Mouse (Mus musculus) left cerebral cortex, adult 2 months (tissue): ENCODE data around the gene Fbxo44. TPM values are rescaled to one million over a fixed set of nuclear protein-coding genes. Genes with fewer than 3 reads are reported as not detected.
A peak's percentile ranks its signal among the peaks of the same experiment; 100 is the strongest.

ENCODE experiments used
- DNase-seq, 2 experiments: peaks; one replicate each; pipeline ENCODE4 v3.0.0; 2021 to 2022; ENCODE audit warnings: low spot score in 2 of 2, mixed read lengths in 1 of 2; ENCODE audit errors: extremely low spot score in 1 of 2
- H3K27ac ChIP-seq: fragments of 200-600 bp; 2 replicates; pipeline ENCODE4 v1.8.1; 2022
- H3K4me3 ChIP-seq: fragments of 200-600 bp; 2 replicates; pipeline ENCODE4 v1.8.1; 2022
- CTCF ChIP-seq: fragments of 200-600 bp; IDR thresholded peaks from 2 replicates; pipeline ENCODE4 v1.8.1; 2022; ENCODE audit warnings: antibody characterized with exemption, mild to moderate bottlenecking, moderate library complexity
- intact Hi-C: fragments of 180-260 bp; cut with DNase I; formaldehyde crosslinking; loops from one replicate; pipeline ENCODE4 v1.15.1; 2025
- total RNA-seq, 2 experiments: library from RNA; stranded (reverse); gene quantifications; 2 replicates each; pipeline ENCODE4 v1.2.3; 2021

Gene Fbxo44
- total RNA-seq, 2 experiments from 2014 or later, result 140 to 156 TPM

- no peak overlapping the region for H3K27ac ChIP-seq
- no peak for TF ChIP-seq CTCF
- no peak for DNase-seq
- intact Hi-C loops, result no loop called here
- no peak overlapping the region for H3K4me3 ChIP-seq
These were observed 16.6 kb downstream of the Fbxo44 start for GRCm38 (mm10) chr4:148143721-148144120.

- intact Hi-C loops, result loop anchor here (1.0 kb wide), 1 partner anchor 11 kb away; no protein-coding TSS in a partner anchor
- Histone ChIP-seq H3K27ac (peak overlapping the region; percentile 91), H3K4me3 (peak overlapping the region; percentile 91)
- TF ChIP-seq CTCF, result peak; percentile 72
- peak; percentile 88 to 91 for DNase-seq
These were observed 19.9 kb downstream of the Fbxo44 start for GRCm38 (mm10) chr4:148140098-148141011.

- peak overlapping the region; percentile 91 for H3K4me3 ChIP-seq
- DNase-seq, result no peak
- H3K27ac ChIP-seq, result peak overlapping the region; percentile 91; the same call in 1 of the 2 replicates
- TF ChIP-seq CTCF, result no peak
- intact Hi-C loops, result loop anchor here (1.0 kb wide), 1 partner anchor 12 kb away; no protein-coding TSS in a partner anchor
These were observed 20.6 kb downstream of the Fbxo44 start for GRCm38 (mm10) chr4:148139767-148140097.

GRCm38 (mm10) chr4:148137503-148137902 is 22.8 kb downstream of the Fbxo44 start:
- DNase-seq, result no peak
- H3K4me3 ChIP-seq, result no peak overlapping the region
- no peak for TF ChIP-seq CTCF
- no peak overlapping the region for H3K27ac ChIP-seq
- intact Hi-C loops, result no loop called here

- Histone ChIP-seq H3K4me3 (no peak overlapping the region), H3K27ac (no peak overlapping the region)
- DNase-seq, result no peak
- intact Hi-C loops, result no loop called here
- TF ChIP-seq CTCF, result no peak
These were observed 25.3 kb downstream of the Fbxo44 start for GRCm38 (mm10) chr4:148134988-148135387.

GRCm38 (mm10) chr4:148131497-148132081 is 28.7 kb downstream of the Fbxo44 start:
- TF ChIP-seq CTCF, result no peak
- Histone ChIP-seq H3K4me3 (no peak overlapping the region), H3K27ac (no peak overlapping the region)
- intact Hi-C loops, result no loop called here
- DNase-seq, result no peak

GRCm38 (mm10) chr4:148130561-148131413 is 29.5 kb downstream of the Fbxo44 start, which contains the start of gene Draxin:
TSS of gene Draxin (minus strand) at chr4:148130698.
- no peak for TF ChIP-seq CTCF

GRCm38 (mm10) chr4:148130133-148130532 is 30.1 kb downstream of the Fbxo44 start, which contains the start of gene Mad2l2:
TSS of gene Mad2l2 (plus strand) at chr4:148130384.
- TF ChIP-seq CTCF, result no peak
- H3K4me3 ChIP-seq, result peak within 1 kb of the TSS; percentile 48
- intact Hi-C loops, result no loop called here
- no peak within 1 kb of the TSS for H3K27ac ChIP-seq
- DNase-seq, result no peak

More at GRCm38 (mm10) chr4:148130561-148131413, 29.5 kb downstream of the Fbxo44 start, which contains the start of gene Draxin:
- DNase-seq, result no peak
- intact Hi-C loops, result no loop called here
- H3K4me3 ChIP-seq, result peak within 1 kb of the TSS; percentile 48
- H3K27ac ChIP-seq, result no peak within 1 kb of the TSS

- TF ChIP-seq CTCF, result no peak
- H3K27ac ChIP-seq, result no peak overlapping the region
- DNase-seq, result no peak
- intact Hi-C loops, result no loop called here
- H3K4me3 ChIP-seq, result no peak overlapping the region
These were observed 31.6 kb downstream of the Fbxo44 start for GRCm38 (mm10) chr4:148128672-148129071.

- intact Hi-C loops, result no loop called here
- H3K4me3 ChIP-seq, result no peak overlapping the region
- no peak for DNase-seq
- H3K27ac ChIP-seq, result no peak overlapping the region
- TF ChIP-seq CTCF, result no peak
These were observed 32.0 kb downstream of the Fbxo44 start for GRCm38 (mm10) chr4:148128241-148128640.

GRCm38 (mm10) chr4:148122694-148123066 is 37.6 kb downstream of the Fbxo44 start:
- no peak for TF ChIP-seq CTCF
- Histone ChIP-seq H3K27ac (no peak overlapping the region), H3K4me3 (no peak overlapping the region)
- intact Hi-C loops, result no loop called here
- DNase-seq, result no peak
